Mouse (Mus musculus) left cerebral cortex, adult 9 months (tissue): ENCODE data around the gene Med25.

Experiments
- DNase-seq, 2 experiments: peaks; one replicate each; pipeline ENCODE4 v3.0.0; 2022; ENCODE audit warnings: low spot score in 2 of 2

Gene Med25

GRCm38 (mm10) chr7:44893197-44893596 lies 685 bp upstream of the Med25 start:
- no peak for DNase-seq

- no peak for DNase-seq
Observed at GRCm38 (mm10) chr7:44891611-44892010, 901 bp downstream of the Med25 start.

GRCm38 (mm10) chr7:44890737-44891136 lies 1.8 kb downstream of the Med25 start:
- no peak for DNase-seq

- no peak for DNase-seq
Observed at GRCm38 (mm10) chr7:44890180-44890579, 2.3 kb downstream of the Med25 start.

GRCm38 (mm10) chr7:44888256-44889105 lies 4.0 kb downstream of the Med25 start:
- DNase-seq: peak in 1 of 2 experiments; percentile 2

GRCm38 (mm10) chr7:44886964-44887363 lies 5.5 kb downstream of the Med25 start:
- DNase-seq: peak in 1 of 2 experiments; percentile 3

GRCm38 (mm10) chr7:44884637-44885036 lies 7.9 kb downstream of the Med25 start:
- DNase-seq: no peak

GRCm38 (mm10) chr7:44883036-44883435 lies 9.5 kb downstream of the Med25 start:
- no peak for DNase-seq

GRCm38 (mm10) chr7:44877833-44878232 lies 14.7 kb downstream of the Med25 start:
- DNase-seq: peak in 1 of 2 experiments; percentile 5

- DNase-seq: peak in 1 of 2 experiments; percentile 1
Observed at GRCm38 (mm10) chr7:44871774-44872173, 20.7 kb downstream of the Med25 start.

GRCm38 (mm10) chr7:44871181-44871580 lies 21.3 kb downstream of the Med25 start:
- no peak for DNase-seq

GRCm38 (mm10) chr7:44870614-44871013 lies 21.9 kb downstream of the Med25 start:
- DNase-seq: no peak

- peak; percentile 97 to 98 for DNase-seq
Observed at GRCm38 (mm10) chr7:44869697-44870528, 22.6 kb downstream of the Med25 start, which contains the start of gene Ptov1. Gene Ptov1 (minus strand): TSS chr7:44869788.

GRCm38 (mm10) chr7:44868919-44869696 lies 23.4 kb downstream of the Med25 start:
- peak in 1 of 2 experiments; percentile 43 for DNase-seq

GRCm38 (mm10) chr7:44868465-44868864 lies 24.0 kb downstream of the Med25 start:
- DNase-seq: peak in 1 of 2 experiments; percentile 5

GRCm38 (mm10) chr7:44867802-44868201 lies 24.7 kb downstream of the Med25 start:
- peak in 1 of 2 experiments; percentile 7 for DNase-seq

GRCm38 (mm10) chr7:44867010-44867702 lies 25.4 kb downstream of the Med25 start:
- DNase-seq: peak in 1 of 2 experiments; percentile 3

- no peak for DNase-seq
Observed at GRCm38 (mm10) chr7:44866276-44867009, 26.1 kb downstream of the Med25 start.

- DNase-seq: peak in 1 of 2 experiments; percentile 11
Observed at GRCm38 (mm10) chr7:44864595-44865542, 27.6 kb downstream of the Med25 start.
